Mouse (Mus musculus): Measurements from ENCODE around the gene Glt28d2. TPM values are rescaled to one million over a fixed set of nuclear protein-coding genes. Genes with fewer than 3 reads are reported as not detected.

Glt28d2 gene
- polyA plus RNA-seq, 1 experiment from 2014 or later, result 0.28 TPM

GRCm38 (mm10) chr3:85917600-85917999 is 30.3 kb upstream of the Glt28d2 start:
- Histone ChIP-seq H3K36me3 (replicated peaks) (no peaks in the 10 kb centered on the region), H3K4me2 (no peak overlapping the region), H3K9me3 (replicated peaks) (no peaks in the 10 kb centered on the region), H3K27ac (replicated peaks) (no peak overlapping the region), H3K9ac (no peak overlapping the region), H3K4me3 (replicated peaks) (no peak overlapping the region), H3K4me1 (replicated peaks) (no peaks in the 10 kb centered on the region), H3K27me3 (no peaks in the 10 kb centered on the region)
- no peak for ATAC-seq (ENCODE audit: insufficient read depth)
- 11% methylated on average over 4 of the region's 4 CpGs for WGBS (ENCODE audit: insufficient replicate concordance)

- ATAC-seq (ENCODE audit: insufficient read depth), result no peak
- Histone ChIP-seq H3K4me2 (no peak overlapping the region), H3K4me3 (replicated peaks) (no peak overlapping the region), H3K9ac (no peak overlapping the region), H3K4me1 (replicated peaks) (no peaks in the 10 kb centered on the region), H3K9me3 (replicated peaks) (no peaks in the 10 kb centered on the region), H3K27me3 (no peaks in the 10 kb centered on the region), H3K27ac (replicated peaks) (no peak overlapping the region), H3K36me3 (replicated peaks) (no peaks in the 10 kb centered on the region)
- 63% methylated on average over 6 of the region's 6 CpGs for WGBS (ENCODE audit: insufficient replicate concordance)
Observed at GRCm38 (mm10) chr3:85914806-85915205, 27.5 kb upstream of the Glt28d2 start.

- H3K4me2 ChIP-seq, result no peak overlapping the region
- no peaks in the 10 kb centered on the region for H3K27me3 ChIP-seq
- no peak for ATAC-seq (ENCODE audit: insufficient read depth)
Observed at GRCm38 (mm10) chr3:85907136-85907535, 19.8 kb upstream of the Glt28d2 start.

GRCm38 (mm10) chr3:85904371-85904770 is 17.1 kb upstream of the Glt28d2 start:
- H3K4me3 ChIP-seq (replicated peaks), result no peak overlapping the region
- H3K36me3 ChIP-seq (replicated peaks), result no peaks in the 10 kb centered on the region
- no peak overlapping the region for H3K27ac ChIP-seq (replicated peaks)
- H3K4me1 ChIP-seq (replicated peaks), result no peaks in the 10 kb centered on the region
- no peaks in the 10 kb centered on the region for H3K27me3 ChIP-seq
- ATAC-seq (ENCODE audit: insufficient read depth), result no peak
- H3K9ac ChIP-seq, result no peak overlapping the region
- no peak overlapping the region for H3K4me2 ChIP-seq
- no peaks in the 10 kb centered on the region for H3K9me3 ChIP-seq (replicated peaks)

More at GRCm38 (mm10) chr3:85907136-85907535, 19.8 kb upstream of the Glt28d2 start:
- H3K36me3 ChIP-seq (replicated peaks), result no peaks in the 10 kb centered on the region
- H3K4me3 ChIP-seq (replicated peaks), result no peak overlapping the region
- no peak overlapping the region for H3K27ac ChIP-seq (replicated peaks)
- H3K4me1 ChIP-seq (replicated peaks), result no peaks in the 10 kb centered on the region
- no peak overlapping the region for H3K9ac ChIP-seq
- no peaks in the 10 kb centered on the region for H3K9me3 ChIP-seq (replicated peaks)
- 61% methylated on average over 7 of the region's 7 CpGs for WGBS (ENCODE audit: insufficient replicate concordance)

GRCm38 (mm10) chr3:85895020-85895419 is 7.7 kb upstream of the Glt28d2 start:
- H3K27ac ChIP-seq (replicated peaks), result no peak overlapping the region
- H3K4me1 ChIP-seq (replicated peaks), result no peaks in the 10 kb centered on the region
- no peaks in the 10 kb centered on the region for H3K36me3 ChIP-seq (replicated peaks)
- H3K4me3 ChIP-seq (replicated peaks), result no peak overlapping the region
- H3K9me3 ChIP-seq (replicated peaks), result no peaks in the 10 kb centered on the region
- no peak overlapping the region for H3K4me2 ChIP-seq
- ATAC-seq (ENCODE audit: insufficient read depth), result no peak
- no peak overlapping the region for H3K9ac ChIP-seq
- WGBS (ENCODE audit: insufficient replicate concordance), result 67% methylated on average over 5 of the region's 5 CpGs
- peaks cover 13% of the 10 kb centered on the region for H3K27me3 ChIP-seq

GRCm38 (mm10) chr3:85891571-85891970 is 4.3 kb upstream of the Glt28d2 start:
- 56% methylated on average over 1 of the region's 1 CpGs for WGBS (ENCODE audit: insufficient replicate concordance)
- no peak for ATAC-seq (ENCODE audit: insufficient read depth)
- H3K27ac ChIP-seq (replicated peaks), result no peak overlapping the region
- peaks cover 19% of the 10 kb centered on the region for H3K4me1 ChIP-seq (replicated peaks)
- no peaks in the 10 kb centered on the region for H3K9me3 ChIP-seq (replicated peaks)
- no peaks in the 10 kb centered on the region for H3K36me3 ChIP-seq (replicated peaks)
- H3K9ac ChIP-seq, result no peak overlapping the region
- no peak overlapping the region for H3K4me2 ChIP-seq
- peaks cover 45% of the 10 kb centered on the region for H3K27me3 ChIP-seq
- H3K4me3 ChIP-seq (replicated peaks), result no peak overlapping the region

- Histone ChIP-seq H3K27ac (replicated peaks) (no peak overlapping the region), H3K4me3 (replicated peaks) (peak overlapping the region; percentile 55), H3K4me1 (replicated peaks) (peaks cover 21% of the 10 kb centered on the region), H3K27me3 (peaks cover 69% of the 10 kb centered on the region), H3K9me3 (replicated peaks) (no peaks in the 10 kb centered on the region), H3K4me2 (peak overlapping the region; percentile 76), H3K36me3 (replicated peaks) (no peaks in the 10 kb centered on the region), H3K9ac (no peak overlapping the region)
- 3% methylated on average over 11 of the region's 11 CpGs for WGBS (ENCODE audit: insufficient replicate concordance)
- no peak for ATAC-seq (ENCODE audit: insufficient read depth)
Observed at GRCm38 (mm10) chr3:85888221-85888671, 930 bp upstream of the Glt28d2 start.

- Histone ChIP-seq H3K27ac (replicated peaks) (no peak overlapping the region), H3K36me3 (replicated peaks) (no peaks in the 10 kb centered on the region), H3K4me2 (peak overlapping the region; percentile 76), H3K4me3 (replicated peaks) (peak overlapping the region; percentile 55), H3K9ac (peak overlapping the region; percentile 18; the same call in 1 of the 2 replicates), H3K9me3 (replicated peaks) (no peaks in the 10 kb centered on the region), H3K4me1 (replicated peaks) (peaks cover 21% of the 10 kb centered on the region), H3K27me3 (peaks cover 65% of the 10 kb centered on the region)
- ATAC-seq (ENCODE audit: insufficient read depth), result peak; percentile 5; the same call in 1 of the 2 replicates
- 4% methylated on average over 22 of the region's 22 CpGs for WGBS (ENCODE audit: insufficient replicate concordance)
Observed at GRCm38 (mm10) chr3:85886636-85887238, 579 bp downstream of the Glt28d2 start.

GRCm38 (mm10) chr3:85885906-85886305 is 1.4 kb downstream of the Glt28d2 start:
- no peak for ATAC-seq (ENCODE audit: insufficient read depth)
- peaks cover 23% of the 10 kb centered on the region for H3K4me1 ChIP-seq (replicated peaks)
- no peak overlapping the region for H3K27ac ChIP-seq (replicated peaks)
- peaks cover 57% of the 10 kb centered on the region for H3K27me3 ChIP-seq
- no peak overlapping the region for H3K4me2 ChIP-seq
- H3K9me3 ChIP-seq (replicated peaks), result no peaks in the 10 kb centered on the region
- H3K9ac ChIP-seq, result no peak overlapping the region
- 31% methylated on average over 1 of the region's 1 CpGs for WGBS (ENCODE audit: insufficient replicate concordance)
- H3K36me3 ChIP-seq (replicated peaks), result no peaks in the 10 kb centered on the region
- no peak overlapping the region for H3K4me3 ChIP-seq (replicated peaks)

- H3K27ac ChIP-seq (replicated peaks), result no peak overlapping the region
Observed at GRCm38 (mm10) chr3:85880687-85881086, 6.6 kb downstream of the Glt28d2 start.

GRCm38 (mm10) chr3:85880068-85880467 is 7.2 kb downstream of the Glt28d2 start:
- no peak overlapping the region for H3K9ac ChIP-seq
- H3K27ac ChIP-seq (replicated peaks), result no peak overlapping the region
- H3K4me1 ChIP-seq (replicated peaks), result 0 out of 2 replicates have a peak, but pooled peaks cover 4% of the 10 kb centered on the region
- peaks cover 9% of the 10 kb centered on the region for H3K27me3 ChIP-seq
- H3K4me2 ChIP-seq, result no peak overlapping the region
- H3K36me3 ChIP-seq (replicated peaks), result no peaks in the 10 kb centered on the region
- ATAC-seq (ENCODE audit: insufficient read depth), result no peak
- no peaks in the 10 kb centered on the region for H3K9me3 ChIP-seq (replicated peaks)
- WGBS (ENCODE audit: insufficient replicate concordance), result 63% methylated on average over 8 of the region's 8 CpGs
- H3K4me3 ChIP-seq (replicated peaks), result no peak overlapping the region

More at GRCm38 (mm10) chr3:85880687-85881086, 6.6 kb downstream of the Glt28d2 start:
- no peak overlapping the region for H3K4me3 ChIP-seq (replicated peaks)
- ATAC-seq (ENCODE audit: insufficient read depth), result no peak
- H3K9me3 ChIP-seq (replicated peaks), result no peaks in the 10 kb centered on the region
- H3K4me1 ChIP-seq (replicated peaks), result 0 out of 2 replicates have a peak, but pooled peaks cover 4% of the 10 kb centered on the region
- H3K27me3 ChIP-seq, result peaks cover 15% of the 10 kb centered on the region
- H3K9ac ChIP-seq, result no peak overlapping the region
- 58% methylated on average over 2 of the region's 2 CpGs for WGBS (ENCODE audit: insufficient replicate concordance)
- no peak overlapping the region for H3K4me2 ChIP-seq
- H3K36me3 ChIP-seq (replicated peaks), result no peaks in the 10 kb centered on the region

- no peak for ATAC-seq (ENCODE audit: insufficient read depth)
- H3K36me3 ChIP-seq (replicated peaks), result no peaks in the 10 kb centered on the region
- no peak overlapping the region for H3K4me2 ChIP-seq
- H3K27me3 ChIP-seq, result no peaks in the 10 kb centered on the region
- H3K9me3 ChIP-seq (replicated peaks), result no peaks in the 10 kb centered on the region
- H3K4me1 ChIP-seq (replicated peaks), result 0 out of 2 replicates have a peak, but pooled peaks cover 4% of the 10 kb centered on the region
- H3K9ac ChIP-seq, result no peak overlapping the region
- 52% methylated on average over 5 of the region's 5 CpGs for WGBS (ENCODE audit: insufficient replicate concordance)
- no peak overlapping the region for H3K27ac ChIP-seq (replicated peaks)
- no peak overlapping the region for H3K4me3 ChIP-seq (replicated peaks)
Observed at GRCm38 (mm10) chr3:85878911-85879310, 8.4 kb downstream of the Glt28d2 start.
